Mouse (Mus musculus): ENCODE measurements at regions not wholly inside any gene's neighbourhood (a gene's known extent, or its start where the extent isn't known, plus 50 kb on each side); places are given as distances from the start of the nearest gene placed in this dataset.

GRCm38 (mm10) chr10:43634371-43635080 lies 56.4 kb downstream of the Cd24a start:
- DNase-seq (ENCODE audit: low spot score in 2 of 2), result no peak

GRCm38 (mm10) chr10:43641169-43641945 lies 63.3 kb downstream of the Cd24a start:
- DNase-seq (ENCODE audit: low spot score in 2 of 2), result no peak

GRCm38 (mm10) chr10:43646326-43646725 lies 68.2 kb downstream of the Cd24a start:
- no peak for DNase-seq (ENCODE audit: low spot score in 2 of 2)

GRCm38 (mm10) chr10:43646965-43647364 lies 68.9 kb downstream of the Cd24a start:
- no peak for DNase-seq (ENCODE audit: low spot score in 2 of 2)

GRCm38 (mm10) chr10:43648186-43648585 lies 70.1 kb downstream of the Cd24a start:
- DNase-seq (ENCODE audit: low spot score in 2 of 2), result no peak

- DNase-seq (ENCODE audit: low spot score in 2 of 2), result no peak
Measured at GRCm38 (mm10) chr10:43648815-43649447, 70.8 kb downstream of the Cd24a start.

- DNase-seq (ENCODE audit: low spot score in 2 of 2), result no peak
Measured at GRCm38 (mm10) chr10:43650449-43650848, 72.4 kb downstream of the Cd24a start.

GRCm38 (mm10) chr10:43651505-43651904 lies 73.4 kb downstream of the Cd24a start:
- no peak for DNase-seq (ENCODE audit: low spot score in 2 of 2)

GRCm38 (mm10) chr10:43651915-43652314 lies 73.8 kb downstream of the Cd24a start:
- no peak for DNase-seq (ENCODE audit: low spot score in 2 of 2)

GRCm38 (mm10) chr10:43655082-43655671 lies 77.1 kb downstream of the Cd24a start:
- DNase-seq (ENCODE audit: low spot score in 2 of 2), result no peak

- no peak for DNase-seq (ENCODE audit: low spot score in 2 of 2)
Measured at GRCm38 (mm10) chr10:43655680-43656079, 77.6 kb downstream of the Cd24a start.

- no peak for DNase-seq (ENCODE audit: low spot score in 2 of 2)
Measured at GRCm38 (mm10) chr10:43656207-43656606, 78.1 kb downstream of the Cd24a start.

GRCm38 (mm10) chr10:43657501-43658225 lies 79.6 kb downstream of the Cd24a start:
- DNase-seq (ENCODE audit: low spot score in 2 of 2), result no peak

- DNase-seq (ENCODE audit: low spot score in 2 of 2), result no peak
Measured at GRCm38 (mm10) chr10:43658226-43658593, 80.1 kb downstream of the Cd24a start.

- no peak for DNase-seq (ENCODE audit: low spot score in 2 of 2)
Measured at GRCm38 (mm10) chr10:43664844-43665243, 86.8 kb downstream of the Cd24a start.

GRCm38 (mm10) chr10:43666262-43667085 lies 88.4 kb downstream of the Cd24a start:
- no peak for DNase-seq (ENCODE audit: low spot score in 2 of 2)

- DNase-seq (ENCODE audit: low spot score in 2 of 2), result no peak
Measured at GRCm38 (mm10) chr10:43667086-43667690, 89.1 kb downstream of the Cd24a start.

- no peak for DNase-seq (ENCODE audit: low spot score in 2 of 2)
Measured at GRCm38 (mm10) chr10:43667732-43668247, 89.7 kb downstream of the Cd24a start.

- no peak for DNase-seq (ENCODE audit: low spot score in 2 of 2)
Measured at GRCm38 (mm10) chr10:43669471-43669870, 91.4 kb downstream of the Cd24a start.

GRCm38 (mm10) chr10:43670745-43671144 lies 92.7 kb downstream of the Cd24a start:
- DNase-seq (ENCODE audit: low spot score in 2 of 2), result no peak
